Mouse (Mus musculus): ENCODE measurements around the gene Prss12.

Gene Prss12

DNA sequence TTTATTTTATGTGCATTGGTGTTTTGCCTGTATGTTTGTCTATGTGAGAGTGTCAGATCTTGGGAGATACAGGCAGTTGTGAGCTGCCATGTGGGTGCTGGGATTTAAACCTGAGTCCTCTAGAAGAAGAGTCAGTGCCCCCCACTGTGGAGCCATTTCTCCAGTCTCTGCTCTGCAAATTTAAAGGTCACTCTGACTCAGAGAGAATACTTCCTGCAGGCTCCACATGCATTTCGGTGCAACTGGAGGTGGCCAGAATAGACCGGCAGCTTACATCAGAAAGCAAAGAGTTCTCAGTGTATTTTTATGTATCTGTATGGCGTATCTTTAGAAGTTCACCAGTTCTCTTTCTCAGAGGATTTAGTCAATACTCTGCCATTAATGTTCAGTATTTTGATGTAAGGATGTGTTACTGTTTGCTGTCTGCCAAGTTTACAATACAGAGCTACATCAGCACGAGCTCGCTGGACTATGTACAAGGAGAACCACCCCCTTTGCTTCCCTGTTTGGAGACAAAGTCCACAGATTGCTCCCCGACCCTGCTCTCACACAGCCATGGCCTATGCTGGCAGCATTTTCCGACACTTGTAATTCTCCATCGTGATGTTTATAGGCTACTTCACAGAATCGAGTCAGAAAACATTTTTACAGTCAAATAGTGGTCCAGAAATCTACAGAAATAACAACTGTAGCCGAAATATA, 81.2 kb downstream of the Prss12 start:
- DNase-seq (ENCODE audit: low spot score), result no peak

DNA sequence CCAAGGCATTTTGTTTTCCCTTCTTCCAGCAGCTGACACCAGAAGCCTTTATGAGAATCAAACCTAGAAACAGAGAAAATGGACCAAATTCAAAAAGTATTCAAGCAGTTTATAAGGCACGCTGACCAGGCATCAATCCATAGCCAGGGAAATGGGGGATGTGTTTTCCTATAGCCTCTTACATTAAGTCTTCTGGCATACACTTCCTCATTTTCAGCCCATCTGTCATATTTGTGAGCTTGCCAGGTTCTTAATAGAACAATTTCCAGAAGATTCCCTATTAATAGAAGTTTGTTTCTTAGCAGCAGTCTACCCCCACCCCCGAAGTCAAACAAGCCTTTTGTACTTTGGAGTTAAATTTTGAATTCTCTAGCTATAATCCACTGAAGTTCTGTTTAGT, 84.4 kb downstream of the Prss12 start:
- no peak for DNase-seq (ENCODE audit: low spot score)

DNA sequence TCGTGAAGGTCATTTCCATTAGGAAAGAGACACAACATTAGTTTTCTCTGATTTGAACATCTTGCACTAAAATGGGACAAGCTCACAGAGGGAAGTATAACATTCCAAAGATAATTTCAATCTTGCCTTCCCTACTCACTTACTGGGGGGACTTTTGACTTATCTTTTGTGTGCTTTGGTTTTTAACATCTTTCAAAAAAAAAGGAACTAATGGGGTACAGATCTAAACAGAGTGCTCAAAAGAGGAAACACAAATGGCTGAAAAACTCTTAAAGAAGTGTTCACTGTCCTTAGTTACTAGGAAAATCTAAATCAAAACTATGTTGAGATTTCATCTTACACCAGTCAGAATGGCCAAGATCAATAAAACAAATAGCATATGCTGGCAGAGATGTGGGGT, 90.6 kb downstream of the Prss12 start:
- no peak for DNase-seq (ENCODE audit: low spot score)

- DNase-seq (ENCODE audit: low spot score), result no peak
Observed at GRCm38 (mm10) chr3:123543585-123544304, 97.0 kb downstream of the Prss12 start.

GRCm38 (mm10) chr3:123550487-123550886, 103.8 kb downstream of the Prss12 start:
- DNase-seq (ENCODE audit: low spot score), result no peak

DNA sequence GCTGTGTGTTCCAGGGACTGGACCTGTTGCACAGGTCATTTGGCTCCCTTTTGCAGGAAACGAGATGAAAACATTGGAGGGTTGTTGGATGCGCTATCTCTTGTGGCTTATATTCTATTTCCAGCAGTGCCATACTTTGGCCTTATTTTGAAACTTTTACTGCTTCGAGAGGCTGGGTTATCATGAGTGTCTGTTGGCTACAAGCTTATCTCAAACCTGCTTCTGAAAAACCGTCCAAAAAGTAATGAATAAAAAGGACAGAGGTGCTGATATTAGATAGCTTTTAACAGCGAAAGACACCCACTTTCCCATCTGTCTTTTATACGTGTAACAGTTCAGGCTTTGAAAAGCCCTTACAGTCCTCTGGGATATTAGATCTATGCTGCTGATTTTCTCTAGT, 107.2 kb downstream of the Prss12 start:
- DNase-seq (ENCODE audit: low spot score), result no peak

- DNase-seq (ENCODE audit: low spot score), result no peak
Observed at GRCm38 (mm10) chr3:123555254-123555865, 108.6 kb downstream of the Prss12 start.
